Mouse (Mus musculus): Measurements from ENCODE around the gene Inava. TPM values are rescaled to one million over a fixed set of nuclear protein-coding genes. Genes with fewer than 3 reads are reported as not detected.

Gene Inava
- polyA plus RNA-seq, 1 experiment = 10.5 TPM

DNA sequence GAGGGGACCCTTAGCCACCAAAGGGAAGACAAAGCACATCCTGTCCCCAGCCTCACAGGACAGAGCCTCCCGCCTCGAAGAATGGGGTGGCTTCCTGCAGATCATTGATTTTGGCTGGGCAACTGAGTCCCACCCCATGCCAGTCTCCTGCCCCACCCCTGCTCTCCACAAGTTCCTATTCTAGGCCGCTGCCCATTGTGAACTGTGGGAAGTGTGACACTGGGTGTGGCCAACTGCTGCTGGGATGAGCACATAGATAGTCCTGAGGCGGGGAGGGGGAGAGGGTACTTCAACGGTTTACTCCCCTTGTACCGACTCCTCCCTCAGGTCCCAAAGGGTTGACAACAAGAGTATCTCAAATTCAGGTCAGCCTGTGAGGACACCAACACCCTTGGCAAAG lies 55.3 kb downstream of the Inava start:
- no peak for DNase-seq
- no peak for TF ChIP-seq POLR2A (IDR thresholded peaks at IDR 0.05; ENCODE audit: low read depth, low read length)
- TF ChIP-seq CTCF (conservative IDR thresholded peaks at IDR 0.05; ENCODE audit: insufficient read depth, insufficient read length, low read depth, low read length) = no peak
- no peak overlapping the region for H3K27ac ChIP-seq (ENCODE audit: insufficient read depth, low read depth, low read length)
- no peaks in the 10 kb centered on the region for H3K27me3 ChIP-seq (replicated peaks; ENCODE audit: control insufficient read depth, insufficient read depth, low read length)
- no peaks in the 10 kb centered on the region for H3K36me3 ChIP-seq (ENCODE audit: control insufficient read depth, insufficient read depth, low read length)
- WGBS = 56% methylated on average over 6 of the region's 6 CpGs
- no peak overlapping the region for H3K4me3 ChIP-seq (ENCODE audit: insufficient read depth, low read depth, low read length)
- H3K4me1 ChIP-seq (ENCODE audit: control insufficient read depth, insufficient read depth, low read length) = 0 out of 2 replicates have a peak, but pooled peaks cover 3% of the 10 kb centered on the region

DNA sequence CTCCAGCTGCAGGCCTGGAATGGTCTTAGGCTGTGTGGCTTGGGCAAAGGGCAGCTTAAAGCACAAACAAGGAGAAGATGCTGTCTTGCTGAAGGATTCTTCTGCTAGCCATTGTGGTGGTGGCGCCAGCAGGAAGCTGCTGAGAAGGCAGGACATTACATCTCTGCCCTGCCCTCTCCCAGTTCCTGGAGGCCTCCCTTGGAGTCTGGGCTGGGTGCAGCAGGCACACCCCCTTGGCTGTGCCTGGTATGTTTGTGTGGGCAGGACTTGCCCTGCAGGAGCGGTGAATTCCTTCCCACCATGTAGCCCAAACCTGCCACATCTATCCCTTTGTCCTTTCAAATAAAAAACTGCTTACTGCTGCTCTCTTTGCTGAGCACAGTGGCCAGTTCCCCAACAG lies 57.0 kb downstream of the Inava start:
- Histone ChIP-seq H3K4me3 (ENCODE audit: insufficient read depth, low read depth, low read length) (no peak overlapping the region), H3K27ac (ENCODE audit: insufficient read depth, low read depth, low read length) (no peak overlapping the region), H3K27me3 (replicated peaks; ENCODE audit: control insufficient read depth, insufficient read depth, low read length) (no peaks in the 10 kb centered on the region), H3K36me3 (ENCODE audit: control insufficient read depth, insufficient read depth, low read length) (no peaks in the 10 kb centered on the region), H3K4me1 (ENCODE audit: control insufficient read depth, insufficient read depth, low read length) (0 out of 2 replicates have a peak, but pooled peaks cover 3% of the 10 kb centered on the region)
- DNase-seq = peak; percentile 13
- TF ChIP-seq CTCF (conservative IDR thresholded peaks at IDR 0.05; ENCODE audit: insufficient read depth, insufficient read length, low read depth, low read length) = no peak
- TF ChIP-seq POLR2A (IDR thresholded peaks at IDR 0.05; ENCODE audit: low read depth, low read length) = no peak
- WGBS = 58% methylated on average over 2 of the region's 2 CpGs

DNA sequence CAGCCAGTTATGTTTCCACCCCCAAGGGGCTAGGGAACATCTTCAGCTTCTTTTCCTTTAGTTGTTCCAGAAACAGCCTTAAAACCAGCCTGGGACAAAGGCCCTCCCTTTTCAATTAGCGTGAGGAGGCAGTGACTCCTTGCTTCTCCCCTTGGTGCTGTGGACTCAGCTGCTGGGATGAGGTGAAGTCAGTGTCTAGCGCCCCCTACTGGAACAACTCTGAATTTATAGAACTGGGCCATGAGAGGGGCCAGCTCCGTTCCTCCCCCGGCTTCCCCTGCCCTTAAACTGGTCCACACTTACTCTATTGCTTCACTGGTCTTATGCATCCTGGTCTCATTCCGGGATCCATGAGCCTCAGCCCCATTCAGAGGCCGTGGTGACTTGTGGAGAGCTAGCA lies 58.9 kb downstream of the Inava start:
- Histone ChIP-seq H3K36me3 (ENCODE audit: control insufficient read depth, insufficient read depth, low read length) (no peaks in the 10 kb centered on the region), H3K4me1 (ENCODE audit: control insufficient read depth, insufficient read depth, low read length) (0 out of 2 replicates have a peak, but pooled peaks cover 3% of the 10 kb centered on the region), H3K27ac (ENCODE audit: insufficient read depth, low read depth, low read length) (no peak overlapping the region), H3K4me3 (ENCODE audit: insufficient read depth, low read depth, low read length) (no peak overlapping the region), H3K27me3 (replicated peaks; ENCODE audit: control insufficient read depth, insufficient read depth, low read length) (no peaks in the 10 kb centered on the region)
- DNase-seq = peak; percentile 40
- 52% methylated on average over 6 of the region's 6 CpGs for WGBS
- peak; percentile 75 for TF ChIP-seq CTCF (conservative IDR thresholded peaks at IDR 0.05; ENCODE audit: insufficient read depth, insufficient read length, low read depth, low read length)
- no peak for TF ChIP-seq POLR2A (IDR thresholded peaks at IDR 0.05; ENCODE audit: low read depth, low read length)

DNA sequence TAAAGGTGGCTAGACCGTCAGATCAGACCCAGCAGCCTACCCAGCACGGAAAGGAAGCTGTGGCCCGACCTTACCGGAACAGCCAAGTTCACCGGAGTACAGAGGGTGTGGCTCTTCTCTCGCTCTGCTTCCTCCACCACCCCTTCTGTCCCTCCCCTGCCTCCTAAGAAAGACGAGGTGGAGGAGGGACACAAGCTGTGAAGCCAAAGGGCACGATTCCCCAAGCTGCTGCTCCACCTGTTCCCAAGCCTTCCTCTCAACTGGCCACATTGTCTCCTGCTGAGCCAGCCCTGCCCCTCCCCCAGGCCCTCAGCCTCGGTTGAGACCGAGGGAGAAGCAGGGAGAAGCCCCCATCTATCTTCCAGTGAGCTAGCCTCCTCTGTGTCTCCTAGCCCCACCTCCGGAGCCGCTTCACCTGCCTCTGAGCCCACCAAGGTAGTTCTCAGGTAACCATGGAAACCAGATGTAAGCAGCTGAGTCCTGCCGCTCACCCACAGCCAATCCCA lies 59.9 kb downstream of the Inava start:
- WGBS = 21% methylated on average over 13 of the region's 13 CpGs
- no peak overlapping the region for H3K4me3 ChIP-seq (ENCODE audit: insufficient read depth, low read depth, low read length)
- no peaks in the 10 kb centered on the region for H3K27me3 ChIP-seq (replicated peaks; ENCODE audit: control insufficient read depth, insufficient read depth, low read length)
- H3K36me3 ChIP-seq (ENCODE audit: control insufficient read depth, insufficient read depth, low read length) = no peaks in the 10 kb centered on the region
- H3K4me1 ChIP-seq (ENCODE audit: control insufficient read depth, insufficient read depth, low read length) = 0 out of 2 replicates have a peak, but pooled peaks cover 3% of the 10 kb centered on the region
- no peak overlapping the region for H3K27ac ChIP-seq (ENCODE audit: insufficient read depth, low read depth, low read length)
- TF ChIP-seq CTCF (conservative IDR thresholded peaks at IDR 0.05; ENCODE audit: insufficient read depth, insufficient read length, low read depth, low read length) (no peak), POLR2A (IDR thresholded peaks at IDR 0.05; ENCODE audit: low read depth, low read length) (no peak)
- DNase-seq = peak; percentile 76

DNA sequence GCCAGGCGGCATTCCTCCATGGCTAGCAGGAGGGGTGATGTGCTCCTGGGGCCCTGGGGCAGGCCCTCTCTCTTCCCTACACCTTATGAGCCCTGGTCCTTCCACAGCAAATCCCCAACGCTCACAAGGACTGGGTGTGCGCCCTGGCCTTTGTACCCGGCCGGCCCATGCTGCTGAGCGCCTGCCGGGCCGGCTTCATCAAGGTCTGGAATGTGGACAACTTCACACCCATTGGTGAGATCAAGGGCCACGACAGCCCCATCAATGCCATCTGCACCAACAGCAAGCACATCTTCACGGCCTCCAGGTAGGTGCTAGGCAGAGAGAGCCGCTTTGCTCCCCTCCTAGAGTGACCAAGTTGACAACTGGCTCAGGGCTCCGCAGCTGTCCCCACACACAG lies 61.4 kb downstream of the Inava start:
- DNase-seq = peak; percentile 80
- WGBS = 82% methylated on average over 12 of the region's 12 CpGs
- TF ChIP-seq POLR2A (IDR thresholded peaks at IDR 0.05; ENCODE audit: low read depth, low read length) = no peak
- TF ChIP-seq CTCF (conservative IDR thresholded peaks at IDR 0.05; ENCODE audit: insufficient read depth, insufficient read length, low read depth, low read length) = no peak
- Histone ChIP-seq H3K4me3 (ENCODE audit: insufficient read depth, low read depth, low read length) (no peak overlapping the region), H3K4me1 (ENCODE audit: control insufficient read depth, insufficient read depth, low read length) (0 out of 2 replicates have a peak, but pooled peaks cover 3% of the 10 kb centered on the region), H3K27ac (ENCODE audit: insufficient read depth, low read depth, low read length) (no peak overlapping the region), H3K27me3 (replicated peaks; ENCODE audit: control insufficient read depth, insufficient read depth, low read length) (no peaks in the 10 kb centered on the region), H3K36me3 (ENCODE audit: control insufficient read depth, insufficient read depth, low read length) (no peaks in the 10 kb centered on the region)

DNA sequence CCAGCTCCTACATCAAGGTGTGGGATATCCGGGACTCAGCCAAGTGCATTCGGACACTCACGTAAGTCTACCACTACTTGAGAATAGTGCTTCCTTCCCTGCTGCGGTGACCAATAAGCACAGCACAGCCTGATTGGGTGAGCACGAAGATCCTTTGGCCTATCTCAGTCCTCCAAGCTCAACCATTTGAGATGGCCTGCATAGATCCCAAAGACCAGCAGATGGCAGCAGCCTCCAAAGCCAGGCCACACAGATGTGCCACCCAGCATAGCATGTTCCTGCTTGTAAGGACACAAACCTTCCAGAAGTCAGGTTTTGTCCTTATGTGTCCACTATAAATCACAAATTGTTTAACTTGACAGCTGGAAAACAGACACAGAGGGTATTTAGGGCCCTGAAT lies 64.0 kb downstream of the Inava start:
- TF ChIP-seq CTCF (conservative IDR thresholded peaks at IDR 0.05; ENCODE audit: insufficient read depth, insufficient read length, low read depth, low read length) (peak; percentile 98), POLR2A (IDR thresholded peaks at IDR 0.05; ENCODE audit: low read depth, low read length) (no peak)
- DNase-seq = peak; percentile 84
- Histone ChIP-seq H3K36me3 (ENCODE audit: control insufficient read depth, insufficient read depth, low read length) (no peaks in the 10 kb centered on the region), H3K27me3 (replicated peaks; ENCODE audit: control insufficient read depth, insufficient read depth, low read length) (no peaks in the 10 kb centered on the region), H3K27ac (ENCODE audit: insufficient read depth, low read depth, low read length) (no peak overlapping the region), H3K4me1 (ENCODE audit: control insufficient read depth, insufficient read depth, low read length) (0 out of 2 replicates have a peak, but pooled peaks cover 3% of the 10 kb centered on the region), H3K4me3 (ENCODE audit: insufficient read depth, low read depth, low read length) (no peak overlapping the region)
- WGBS = 3% methylated on average over 5 of the region's 5 CpGs

DNA sequence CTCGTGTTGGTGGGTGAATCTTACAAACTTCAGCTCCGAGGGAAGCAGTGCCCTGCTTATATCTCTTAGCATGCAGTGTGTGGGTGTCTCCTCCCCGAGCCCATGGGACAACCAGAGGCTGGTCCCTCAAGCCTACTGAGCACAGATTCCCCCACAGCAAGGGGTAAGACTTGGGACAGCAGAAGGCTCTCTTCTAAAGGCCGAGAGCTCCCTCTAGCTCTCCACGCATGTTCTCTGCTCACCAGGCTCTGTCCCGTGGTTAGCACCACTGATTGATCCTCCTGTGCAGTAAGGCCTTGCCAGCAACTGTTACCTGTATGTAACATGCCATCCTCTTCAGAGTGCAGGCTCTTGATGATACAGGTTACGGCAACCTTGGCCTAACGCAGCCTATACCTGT lies 66.4 kb downstream of the Inava start:
- 68% methylated on average over 8 of the region's 8 CpGs for whole genome bisulfite sequencing
- Histone ChIP-seq H3K27ac (ENCODE audit: insufficient read depth, low read depth, low read length) (no peak overlapping the region), H3K4me3 (ENCODE audit: insufficient read depth, low read depth, low read length) (no peak overlapping the region), H3K4me1 (ENCODE audit: control insufficient read depth, insufficient read depth, low read length) (no peaks in the 10 kb centered on the region), H3K27me3 (replicated peaks; ENCODE audit: control insufficient read depth, insufficient read depth, low read length) (no peaks in the 10 kb centered on the region), H3K36me3 (ENCODE audit: control insufficient read depth, insufficient read depth, low read length) (no peaks in the 10 kb centered on the region)
- TF ChIP-seq CTCF (conservative IDR thresholded peaks at IDR 0.05; ENCODE audit: insufficient read depth, insufficient read length, low read depth, low read length) (peak; percentile 66), POLR2A (IDR thresholded peaks at IDR 0.05; ENCODE audit: low read depth, low read length) (no peak)
- peak; percentile 33 for DNase-seq

Data from kidney, adult 2 months (tissue).